Mouse (Mus musculus) erythroblast, embryonic 14.5 days (primary cell): ENCODE results near the gene Lpp.

Experiments used
- GATA1 ChIP-seq: IDR thresholded peaks from 2 replicates; pipeline ENCODE4 v1.6.1; 2012; ENCODE audit warnings: low read length, inconsistent platforms, mixed read lengths
- TAL1 ChIP-seq: IDR thresholded peaks from 3 replicates; pipeline ENCODE4 v1.6.1; 2012; ENCODE audit warnings: low read length, inconsistent platforms, mixed read lengths

DNA sequence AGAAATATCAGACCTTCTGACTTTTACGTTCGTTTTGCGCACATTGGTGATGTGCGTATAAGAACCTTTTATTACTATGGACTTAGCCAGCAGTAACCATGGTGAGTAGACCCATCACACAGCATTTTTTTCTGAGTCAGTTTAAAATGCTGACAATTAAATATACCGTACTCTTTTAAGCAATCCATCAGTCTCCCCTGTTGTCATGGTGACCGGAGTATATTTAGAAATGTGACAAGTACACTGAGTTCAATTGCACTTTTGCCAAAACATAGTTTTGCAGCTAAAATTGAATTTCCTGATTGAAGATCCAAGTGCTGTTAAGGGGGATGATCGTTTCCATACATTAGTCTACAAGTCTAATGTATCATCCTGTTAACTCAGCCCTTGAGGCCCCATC is 149.6 kb downstream of the Lpp start:
- TF ChIP-seq GATA1 (no peak), TAL1 (no peak)
